Mouse (Mus musculus) forebrain, embryonic 14.5 days (tissue): ENCODE results near the gene Chl1. TPM values are rescaled to one million over a fixed set of nuclear protein-coding genes. Genes with fewer than 3 reads are reported as not detected.

Source experiments
- ATAC-seq: fragments of 200-750 bp; cut with Nextera tagmentation; 2 replicates; pipeline ENCODE4 v1.8.0; 2017; ENCODE audit warnings: mild to moderate bottlenecking, moderate library complexity
- DNase-seq: peaks from one replicate; pipeline ENCODE4 v3.0.0-alpha.2; 2015; ENCODE audit warnings: low spot score
- H3K27ac ChIP-seq: fragments of 300-500 bp; sonication (generic); 2 replicates; pipeline ENCODE4 v1.5.1; 2014; ENCODE audit warnings: low read depth, mild to moderate bottlenecking, control low read depth, low read length, moderate library complexity
- H3K27me3 ChIP-seq: fragments of 300-500 bp; sonication (generic); replicated peaks from 2 replicates; pipeline ENCODE4 v1.6.1; 2014; ENCODE audit warnings: low read length, control low read depth, mixed read lengths; ENCODE audit not compliant: control insufficient read depth, insufficient read depth
- H3K36me3 ChIP-seq: fragments of 300-500 bp; sonication (generic); 2 replicates; pipeline ENCODE4 v1.6.1; 2014; ENCODE audit warnings: low read length, control low read depth; ENCODE audit not compliant: control insufficient read depth, insufficient read depth
- H3K4me1 ChIP-seq: fragments of 300-500 bp; sonication (generic); 2 replicates; pipeline ENCODE4 v1.6.1; 2014; ENCODE audit warnings: antibody characterized with exemption, low read length, control low read depth; ENCODE audit not compliant: control insufficient read depth, insufficient read depth
- H3K4me2 ChIP-seq: fragments of 300-500 bp; sonication (generic); 2 replicates; pipeline ENCODE4 v1.6.1; 2014; ENCODE audit warnings: mild to moderate bottlenecking, control low read depth, low read length
- H3K4me3 ChIP-seq: fragments of 300-500 bp; sonication (generic); 2 replicates; pipeline ENCODE4 v1.5.1; 2014; ENCODE audit warnings: low read depth, low read length, control low read depth
- H3K9ac ChIP-seq: fragments of 300-500 bp; sonication (generic); 2 replicates; pipeline ENCODE4 v1.6.1; 2014; ENCODE audit warnings: mild to moderate bottlenecking, low read length, control low read depth, moderate library complexity
- H3K9me3 ChIP-seq: fragments of 300-500 bp; sonication (generic); replicated peaks from 2 replicates; pipeline ENCODE4 v1.6.1; 2016; ENCODE audit warnings: low read length, control low read depth, mixed read lengths; ENCODE audit not compliant: control insufficient read depth
- WGBS: fragments of 180-500 bp; shearing (Covaris S2); extraction: QIAGEN DNeasy Blood & Tissue Kit; methylation state at CpG from one replicate; pipeline ENCODE4 v1.1.7; 2014; 5-methylcytosine and 5-hydroxymethylcytosine counted together
- polyA plus RNA-seq: library from polyadenylated mRNA; unstranded; fragments of >200 nt; fragmentation: Nextera tagmentation; extraction: Ambion mirVana; gene quantifications from 2 replicates; pipeline ENCODE4 v1.2.1, GENCODE M21; 2014

The Chl1 gene
- polyA plus RNA-seq, 1 experiment from 2014 or later, result 77.0 TPM

- 59% methylated on average over 3 of the region's 3 CpGs for WGBS
- ATAC-seq (no peak), DNase-seq (peak; percentile 28)
- Histone ChIP-seq H3K4me3 (no peak overlapping the region), H3K9me3 (no peaks in the 10 kb centered on the region), H3K27ac (no peak overlapping the region), H3K27me3 (no peaks in the 10 kb centered on the region), H3K4me1 (no peaks in the 10 kb centered on the region), H3K4me2 (no peak overlapping the region), H3K36me3 (no peaks in the 10 kb centered on the region), H3K9ac (no peak overlapping the region)
Observed at GRCm38 (mm10) chr6:103610656-103611055, 100.3 kb downstream of the Chl1 start.

GRCm38 (mm10) chr6:103612626-103613025 lies 102.2 kb downstream of the Chl1 start:
- no peak overlapping the region for H3K4me2 ChIP-seq
- H3K36me3 ChIP-seq, result no peaks in the 10 kb centered on the region
- DNase-seq, result peak; percentile 45
- H3K27ac ChIP-seq, result no peak overlapping the region; the same call in 1 of the 2 replicates
- 93% methylated on average over 3 of the region's 3 CpGs for WGBS
- ATAC-seq, result peak; percentile 25; the same call in 1 of the 2 replicates
- no peaks in the 10 kb centered on the region for H3K27me3 ChIP-seq
- H3K4me3 ChIP-seq, result no peak overlapping the region
- no peaks in the 10 kb centered on the region for H3K4me1 ChIP-seq
- H3K9me3 ChIP-seq, result no peaks in the 10 kb centered on the region
- H3K9ac ChIP-seq, result no peak overlapping the region

- H3K4me1 ChIP-seq, result no peaks in the 10 kb centered on the region
- H3K27me3 ChIP-seq, result no peaks in the 10 kb centered on the region
- WGBS, result 88% methylated on average over 3 of the region's 3 CpGs
- no peaks in the 10 kb centered on the region for H3K9me3 ChIP-seq
- H3K4me3 ChIP-seq, result no peak overlapping the region
- no peak overlapping the region for H3K9ac ChIP-seq
- no peak overlapping the region for H3K4me2 ChIP-seq
- no peak overlapping the region for H3K27ac ChIP-seq
- H3K36me3 ChIP-seq, result no peaks in the 10 kb centered on the region
- DNase-seq (no peak), ATAC-seq (no peak)
Observed at GRCm38 (mm10) chr6:103613714-103614113, 103.3 kb downstream of the Chl1 start.

GRCm38 (mm10) chr6:103615924-103616602 lies 105.7 kb downstream of the Chl1 start:
- no peak for DNase-seq
- WGBS, result 55% methylated on average over 3 of the region's 3 CpGs

GRCm38 (mm10) chr6:103620880-103621279 lies 110.5 kb downstream of the Chl1 start:
- DNase-seq, result no peak
- WGBS, result 84% methylated on average over 4 of the region's 4 CpGs
- no peak overlapping the region for H3K9ac ChIP-seq
- H3K27me3 ChIP-seq, result no peaks in the 10 kb centered on the region
- no peaks in the 10 kb centered on the region for H3K4me1 ChIP-seq
- no peak for ATAC-seq
- no peaks in the 10 kb centered on the region for H3K36me3 ChIP-seq
- H3K27ac ChIP-seq, result no peak overlapping the region
- H3K4me2 ChIP-seq, result no peak overlapping the region
- no peak overlapping the region for H3K4me3 ChIP-seq
- H3K9me3 ChIP-seq, result no peaks in the 10 kb centered on the region

More at GRCm38 (mm10) chr6:103615924-103616602, 105.7 kb downstream of the Chl1 start:
- Histone ChIP-seq H3K27me3 (no peaks in the 10 kb centered on the region), H3K4me3 (no peak overlapping the region), H3K36me3 (no peaks in the 10 kb centered on the region), H3K4me1 (no peaks in the 10 kb centered on the region), H3K9me3 (no peaks in the 10 kb centered on the region), H3K27ac (no peak overlapping the region), H3K9ac (no peak overlapping the region), H3K4me2 (no peak overlapping the region)
- no peak for ATAC-seq

- 14% methylated on average over 3 of the region's 3 CpGs for WGBS
- Histone ChIP-seq H3K9me3 (no peaks in the 10 kb centered on the region), H3K27me3 (no peaks in the 10 kb centered on the region), H3K36me3 (no peaks in the 10 kb centered on the region), H3K27ac (no peak overlapping the region), H3K9ac (no peak overlapping the region), H3K4me3 (no peak overlapping the region), H3K4me2 (no peak overlapping the region), H3K4me1 (no peaks in the 10 kb centered on the region)
- DNase-seq, result peak; percentile 58
- ATAC-seq, result peak; percentile 56; the same call in 1 of the 2 replicates
Observed at GRCm38 (mm10) chr6:103622117-103622713, 111.8 kb downstream of the Chl1 start.

GRCm38 (mm10) chr6:103632856-103633255 lies 122.5 kb downstream of the Chl1 start:
- DNase-seq, result peak; percentile 50
- Histone ChIP-seq H3K27ac (no peak overlapping the region), H3K9me3 (no peaks in the 10 kb centered on the region), H3K4me2 (no peak overlapping the region), H3K27me3 (no peaks in the 10 kb centered on the region), H3K4me1 (no peaks in the 10 kb centered on the region; the same call in 1 of the 2 replicates), H3K36me3 (no peaks in the 10 kb centered on the region), H3K4me3 (no peak overlapping the region), H3K9ac (no peak overlapping the region)
- ATAC-seq, result no peak
- WGBS, result 26% methylated on average over 3 of the region's 3 CpGs

- Histone ChIP-seq H3K9me3 (no peaks in the 10 kb centered on the region), H3K4me1 (no peaks in the 10 kb centered on the region), H3K27me3 (no peaks in the 10 kb centered on the region), H3K36me3 (no peaks in the 10 kb centered on the region), H3K4me2 (no peak overlapping the region), H3K9ac (no peak overlapping the region), H3K4me3 (no peak overlapping the region), H3K27ac (no peak overlapping the region)
- peak; percentile 49 for DNase-seq
- no peak; the same call in 1 of the 2 replicates for ATAC-seq
- WGBS, result 39% methylated on average over 1 of the region's 1 CpGs
Observed at GRCm38 (mm10) chr6:103656778-103657177, 146.4 kb downstream of the Chl1 start.

GRCm38 (mm10) chr6:103659173-103659572 lies 148.8 kb downstream of the Chl1 start:
- WGBS, result 81% methylated on average over 2 of the region's 2 CpGs
- ATAC-seq (no peak), DNase-seq (no peak)
- no peak overlapping the region for H3K9ac ChIP-seq
- H3K4me3 ChIP-seq, result no peak overlapping the region
- H3K27ac ChIP-seq, result no peak overlapping the region
- no peaks in the 10 kb centered on the region for H3K9me3 ChIP-seq
- no peaks in the 10 kb centered on the region for H3K27me3 ChIP-seq
- H3K36me3 ChIP-seq, result no peaks in the 10 kb centered on the region
- H3K4me1 ChIP-seq, result no peaks in the 10 kb centered on the region
- no peak overlapping the region for H3K4me2 ChIP-seq
